Mouse (Mus musculus) heart, postnatal 0 days (tissue): ENCODE data around the gene Slco1a5. TPM values are rescaled to one million over a fixed set of nuclear protein-coding genes. Genes with fewer than 3 reads are reported as not detected.

Source experiments
- ATAC-seq: fragments of 200-750 bp; cut with Nextera tagmentation; 2 replicates; pipeline ENCODE4 v1.8.0; 2017; ENCODE audit warnings: low read depth, moderate number of reproducible peaks, moderate library complexity; ENCODE audit not compliant: insufficient read depth
- DNase-seq: peaks from one replicate; pipeline ENCODE4 v3.0.0-alpha.2; 2016; ENCODE audit warnings: low spot score
- H3K27ac ChIP-seq: fragments of 300-500 bp; sonication (generic); 2 replicates; pipeline ENCODE4 v1.5.1; 2014; ENCODE audit warnings: low read depth, mild to moderate bottlenecking
- H3K27me3 ChIP-seq: fragments of 300-500 bp; sonication (generic); 2 replicates; pipeline ENCODE4 v1.6.1; 2014; ENCODE audit warnings: low read length, mixed read lengths; ENCODE audit not compliant: control insufficient read depth, insufficient read depth
- H3K36me3 ChIP-seq: fragments of 300-500 bp; sonication (generic); replicated peaks from 2 replicates; pipeline ENCODE4 v1.6.1; 2014; ENCODE audit warnings: low read length, mixed read lengths; ENCODE audit not compliant: control insufficient read depth, insufficient read depth
- H3K4me1 ChIP-seq: fragments of 300-500 bp; sonication (generic); 2 replicates; pipeline ENCODE4 v1.6.1; 2014; ENCODE audit warnings: antibody characterized with exemption; ENCODE audit not compliant: control insufficient read depth, insufficient read depth
- H3K4me2 ChIP-seq: fragments of 300-500 bp; sonication (generic); 2 replicates; pipeline ENCODE4 v1.6.1; 2014; ENCODE audit warnings: low read depth, mild to moderate bottlenecking, low read length, moderate library complexity
- H3K4me3 ChIP-seq: fragments of 300-500 bp; sonication (generic); 2 replicates; pipeline ENCODE4 v1.5.1; 2014; ENCODE audit warnings: low read depth, low read length
- H3K9ac ChIP-seq: fragments of 300-500 bp; sonication (generic); replicated peaks from 2 replicates; pipeline ENCODE4 v1.6.1; 2014; ENCODE audit warnings: low read depth, low read length, mixed read lengths
- H3K9me3 ChIP-seq: fragments of 300-500 bp; sonication (generic); replicated peaks from 2 replicates; pipeline ENCODE4 v1.6.1; 2016; ENCODE audit warnings: low read length; ENCODE audit not compliant: control insufficient read depth
- CTCF ChIP-seq: IDR thresholded peaks from 2 replicates; pipeline ENCODE4 v1.5.1; 2016; ENCODE audit warnings: antibody characterized with exemption, control low read depth, low read depth
- EP300 ChIP-seq: IDR thresholded peaks from 2 replicates; pipeline ENCODE4 v1.6.1; 2016; ENCODE audit warnings: antibody characterized with exemption, low read depth
- WGBS: fragments of 180-500 bp; shearing (Covaris S2); extraction: QIAGEN DNeasy Blood & Tissue Kit; methylation state at CpG from one replicate; pipeline ENCODE4 v1.1.7; 2014; 5-methylcytosine and 5-hydroxymethylcytosine counted together
- polyA plus RNA-seq: library from polyadenylated mRNA; unstranded; fragments of >200 nt; fragmentation: Nextera tagmentation; extraction: Ambion mirVana; gene quantifications from 2 replicates; pipeline ENCODE4 v1.2.1, GENCODE M21; 2015
- total RNA-seq: library from RNA; depleted of rRNA; stranded (reverse); fragments of >200 nt; gene quantifications from 2 replicates; pipeline ENCODE4 v1.2.3, GENCODE M21; 2014; ENCODE audit warnings: low replicate concordance

Slco1a5 gene
- total and polyA plus RNA-seq, 2 experiments from 2014 or later, result not detected

- no peak overlapping the region for H3K4me2 ChIP-seq
- H3K27me3 ChIP-seq, result no peaks in the 10 kb centered on the region
- DNase-seq (no peak), ATAC-seq (no peak)
- H3K4me1 ChIP-seq, result no peaks in the 10 kb centered on the region
- no peaks in the 10 kb centered on the region for H3K36me3 ChIP-seq
- no peak overlapping the region for H3K4me3 ChIP-seq
- TF ChIP-seq EP300, result no peak
- TF ChIP-seq CTCF, result no peak
- WGBS, result 41% methylated on average over 1 of the region's 1 CpGs
- no peak overlapping the region for H3K9ac ChIP-seq
- H3K9me3 ChIP-seq, result no peaks in the 10 kb centered on the region
- H3K27ac ChIP-seq, result no peak overlapping the region
Measured at GRCm38 (mm10) chr6:142329201-142329600, 6.4 kb upstream of the Slco1a5 start.

GRCm38 (mm10) chr6:142326598-142326997, 3.8 kb upstream of the Slco1a5 start:
- Histone ChIP-seq H3K4me1 (no peaks in the 10 kb centered on the region), H3K27me3 (no peaks in the 10 kb centered on the region), H3K4me2 (no peak overlapping the region), H3K9me3 (no peaks in the 10 kb centered on the region), H3K9ac (no peak overlapping the region), H3K4me3 (no peak overlapping the region), H3K27ac (no peak overlapping the region), H3K36me3 (no peaks in the 10 kb centered on the region)
- 65% methylated on average over 3 of the region's 3 CpGs for WGBS
- ATAC-seq, result no peak
- TF ChIP-seq CTCF (peak; percentile 21; the same call in 1 of the 2 replicates), EP300 (no peak)
- no peak for DNase-seq

- no peaks in the 10 kb centered on the region for H3K36me3 ChIP-seq
- TF ChIP-seq CTCF (no peak), EP300 (no peak)
- H3K9me3 ChIP-seq, result no peaks in the 10 kb centered on the region
- ATAC-seq, result no peak
- H3K9ac ChIP-seq, result no peak overlapping the region
- DNase-seq, result no peak
- no peak overlapping the region for H3K27ac ChIP-seq
- H3K4me1 ChIP-seq, result no peaks in the 10 kb centered on the region
- H3K27me3 ChIP-seq, result no peaks in the 10 kb centered on the region
- H3K4me3 ChIP-seq, result no peak overlapping the region
- H3K4me2 ChIP-seq, result no peak overlapping the region
Measured at GRCm38 (mm10) chr6:142317106-142317505, 5.7 kb downstream of the Slco1a5 start.

- H3K9ac ChIP-seq, result no peak overlapping the region
- no peak for ATAC-seq
- 68% methylated on average over 5 of the region's 5 CpGs for WGBS
Measured at GRCm38 (mm10) chr6:142314285-142314684, 8.5 kb downstream of the Slco1a5 start.

GRCm38 (mm10) chr6:142305076-142305475, 17.7 kb downstream of the Slco1a5 start:
- H3K4me2 ChIP-seq, result no peak overlapping the region
- no peaks in the 10 kb centered on the region for H3K4me1 ChIP-seq
- H3K4me3 ChIP-seq, result no peak overlapping the region
- H3K9me3 ChIP-seq, result peaks cover 10% of the 10 kb centered on the region
- no peaks in the 10 kb centered on the region for H3K27me3 ChIP-seq
- H3K9ac ChIP-seq, result no peak overlapping the region
- no peaks in the 10 kb centered on the region for H3K36me3 ChIP-seq
- no peak for DNase-seq
- ATAC-seq, result no peak
- TF ChIP-seq CTCF (no peak), EP300 (no peak)
- no peak overlapping the region for H3K27ac ChIP-seq

More at GRCm38 (mm10) chr6:142314285-142314684, 8.5 kb downstream of the Slco1a5 start:
- H3K27ac ChIP-seq, result no peak overlapping the region
- H3K36me3 ChIP-seq, result no peaks in the 10 kb centered on the region
- TF ChIP-seq CTCF, result no peak
- TF ChIP-seq EP300, result no peak
- no peak for DNase-seq
- no peak overlapping the region for H3K4me3 ChIP-seq
- no peaks in the 10 kb centered on the region for H3K4me1 ChIP-seq
- H3K27me3 ChIP-seq, result no peaks in the 10 kb centered on the region
- no peak overlapping the region for H3K4me2 ChIP-seq
- peaks cover 8% of the 10 kb centered on the region for H3K9me3 ChIP-seq

GRCm38 (mm10) chr6:142298098-142298497, 24.7 kb downstream of the Slco1a5 start, which contains the start of gene Iapp:
Gene Iapp (plus strand): TSS chr6:142298423.
- Histone ChIP-seq H3K4me2 (no peak within 1 kb of the TSS), H3K27ac (no peak within 1 kb of the TSS), H3K27me3 (no peaks in the 10 kb centered on the region), H3K4me3 (no peak within 1 kb of the TSS), H3K9me3 (no peaks in the 10 kb centered on the region), H3K9ac (no peak within 1 kb of the TSS), H3K4me1 (no peaks in the 10 kb centered on the region), H3K36me3 (no peaks in the 10 kb centered on the region)
- 68% methylated on average over 4 of the region's 4 CpGs for whole genome bisulfite sequencing
- no peak for DNase-seq
- TF ChIP-seq CTCF (no peak), EP300 (no peak)
- ATAC-seq, result no peak
